ENCODE assay signal across 8 mouse cellular contexts in genomic region chr9:22225581-22226388, GRCm38 (mm10). TPM values are rescaled to one million over a fixed set of nuclear protein-coding genes. Genes with fewer than 3 reads are reported as not detected.
A peak's percentile ranks its signal among the peaks of the same experiment; 100 is the strongest.
DNase-seq lines count a peak whose midpoint lies in the region; ATAC-seq lines count a peak whose summit lies in the region.

Gene Zfp809, plus strand, starts transcription at chr9:22225714.

- H3K36me3 ChIP-seq in hindbrain, embryonic 12.5 days = no peaks in the 10 kb centered on the region

- WGBS in hindbrain, embryonic 12.5 days = 2% methylated on average over 35 of the region's 35 CpGs

- peak within 1 kb of the TSS; percentile 64 for H3K4me3 ChIP-seq in hindbrain, embryonic 12.5 days

- peak within 1 kb of the TSS; percentile 67 for H3K9ac ChIP-seq in hindbrain, embryonic 12.5 days

- no peaks in the 10 kb centered on the region for H3K9me3 ChIP-seq in hindbrain, embryonic 12.5 days (replicated peaks)

- peak within 1 kb of the TSS; percentile 77 for H3K27ac ChIP-seq in hindbrain, embryonic 12.5 days

- no peaks in the 10 kb centered on the region for H3K27me3 ChIP-seq in hindbrain, embryonic 12.5 days

- H3K4me2 ChIP-seq in hindbrain, embryonic 12.5 days (replicated peaks) = peak within 1 kb of the TSS; percentile 60

- H3K4me1 ChIP-seq in hindbrain, embryonic 12.5 days = no peaks in the 10 kb centered on the region

- peak; percentile 98 for DNase-seq in NIH3T3 (ENCODE audit: low read depth)
- peak; percentile 100 for DNase-seq in cerebellum, postnatal 10 days
- peak; percentile 96 to 99 for DNase-seq in frontal cortex, postnatal 10 days (ENCODE audit: low spot score in 2 of 2)
- DNase-seq in layer of hippocampus, postnatal 14 days (ENCODE audit: low spot score in 2 of 2) = peak; percentile 100
- peak; percentile 100 for DNase-seq in lung, postnatal 14 days
- peak; percentile 97 for DNase-seq in retina, adult 2 months (ENCODE audit: low read depth, low spot score)
- DNase-seq in thymus, postnatal 36 days = peak; percentile 99 to 100

- ATAC-seq in hindbrain, embryonic 12.5 days (ENCODE audit: low FRiP score) = peak; percentile 99

RNA-seq across cellular contexts. Expression of gene Zfp809, which starts in this region (rescaled TPM):
- polyA plus RNA-seq in hindbrain, embryonic 12.5 days (2016; fragmentation: Nextera tagmentation; extraction: Ambion mirVana) = 10.5 and 11.5 TPM in 2 replicates
- 10 to 100 TPM; 19.2 to 20.6 TPM for total RNA-seq in layer of hippocampus, postnatal 14 days (2021)

Comparison
In these comparisons a context has a peak if more than half of its experiments do, and no peak if none do; other contexts are left out.
1. Peak in every context shown above with its lines: DNase-seq, ATAC-seq, H3K4me3 ChIP-seq and H3K27ac ChIP-seq.